Mouse (Mus musculus) liver, embryonic 14.5 days (tissue): ENCODE data around the gene Apoc2.

ENCODE experiments used
- CTCF ChIP-seq: IDR thresholded peaks from 2 replicates; pipeline ENCODE4 v1.5.1; 2016; ENCODE audit warnings: antibody characterized with exemption, low read depth, control low read depth
- EP300 ChIP-seq: IDR thresholded peaks from 2 replicates; pipeline ENCODE4 v1.6.1; 2016; ENCODE audit warnings: antibody characterized with exemption, low read depth

GRCm38 (mm10) chr7:19719200-19719599 lies 41.5 kb upstream of the Apoc2 start:
- TF ChIP-seq EP300 (no peak), CTCF (no peak)
